Mouse (Mus musculus) CH12.LX (cell line): ENCODE measurements around the gene Adra2a.

ENCODE experiments used
- BHLHE40 ChIP-seq: IDR thresholded peaks from 2 replicates; pipeline ENCODE4 v1.6.1; 2011; ENCODE audit warnings: mild to moderate bottlenecking, low read depth, low read length, improper control_type of control experiment
- CHD2 ChIP-seq: IDR thresholded peaks from 2 replicates; pipeline ENCODE4 v1.6.1; 2011; ENCODE audit warnings: low read length, improper control_type of control experiment
- CTCF ChIP-seq, 2 experiments: IDR thresholded peaks in 1 of 2; conservative IDR thresholded peaks in 1 of 2; 2 replicates each; pipeline ENCODE4 v1.5.1; 2011 to 2012; ENCODE audit warnings: low read depth in 2 of 2, low read length in 2 of 2, improper control_type of control experiment in 1 of 2, inconsistent platforms in 1 of 2, mild to moderate bottlenecking in 1 of 2, moderate library complexity in 1 of 2
- EP300 ChIP-seq: IDR thresholded peaks from 2 replicates; pipeline ENCODE4 v1.6.1; 2011; ENCODE audit warnings: low read length, improper control_type of control experiment
- MAX ChIP-seq: IDR thresholded peaks from 2 replicates; pipeline ENCODE4 v1.6.1; 2011; ENCODE audit warnings: low read length, improper control_type of control experiment
- MYC ChIP-seq: IDR thresholded peaks from 2 replicates; pipeline ENCODE4 v1.6.1; 2011; ENCODE audit warnings: low read depth, mild to moderate bottlenecking, improper control_type of control experiment, low read length
- POLR2A ChIP-seq: IDR thresholded peaks from 2 replicates; pipeline ENCODE4 v1.6.1; 2011; ENCODE audit warnings: low read depth, mild to moderate bottlenecking, improper control_type of control experiment, low read length
- UBTF ChIP-seq: IDR thresholded peaks from 2 replicates; pipeline ENCODE4 v1.6.1; 2012; ENCODE audit warnings: low read depth, mild to moderate bottlenecking, inconsistent platforms, low read length, improper control_type of control experiment, moderate library complexity
- ZC3H11A ChIP-seq: IDR thresholded peaks from 2 replicates; pipeline ENCODE4 v1.6.1; 2012; ENCODE audit warnings: low read depth, mild to moderate bottlenecking, inconsistent platforms, low read length, improper control_type of control experiment
- ZKSCAN1 ChIP-seq: IDR thresholded peaks from 2 replicates; pipeline ENCODE4 v1.6.1; 2012; ENCODE audit warnings: low read depth, inconsistent platforms, low read length, improper control_type of control experiment, borderline replicate concordance
- ZMIZ1 ChIP-seq: IDR thresholded peaks from 2 replicates; pipeline ENCODE4 v1.6.1; 2012; ENCODE audit warnings: low read depth, mild to moderate bottlenecking, inconsistent platforms, low read length, improper control_type of control experiment
- ZNF384 ChIP-seq: IDR thresholded peaks from 2 replicates; pipeline ENCODE4 v1.6.1; 2012; ENCODE audit warnings: low read depth, low read length, improper control_type of control experiment, inconsistent platforms

GRCm38 (mm10) chr19:54076362-54077349 lies 32.7 kb downstream of the Adra2a start:
- TF ChIP-seq UBTF (no peak), MAX (no peak), ZC3H11A (no peak), ZMIZ1 (no peak), ZNF384 (no peak), POLR2A (no peak), EP300 (no peak), CTCF (conservative IDR thresholded peaks at IDR 0.05 in 1 of 2, IDR thresholded peaks at IDR 0.05 in 1 of 2; ENCODE audit: low read depth in 2 of 2, low read length in 2 of 2) (no peak), BHLHE40 (no peak; the same call in 1 of the 2 replicates), MYC (no peak), ZKSCAN1 (no peak), CHD2 (no peak)
